Mouse (Mus musculus): ENCODE measurements around the gene Slc25a29.
A peak's percentile ranks its signal among the peaks of the same experiment; 100 is the strongest.

The Slc25a29 gene

DNA sequence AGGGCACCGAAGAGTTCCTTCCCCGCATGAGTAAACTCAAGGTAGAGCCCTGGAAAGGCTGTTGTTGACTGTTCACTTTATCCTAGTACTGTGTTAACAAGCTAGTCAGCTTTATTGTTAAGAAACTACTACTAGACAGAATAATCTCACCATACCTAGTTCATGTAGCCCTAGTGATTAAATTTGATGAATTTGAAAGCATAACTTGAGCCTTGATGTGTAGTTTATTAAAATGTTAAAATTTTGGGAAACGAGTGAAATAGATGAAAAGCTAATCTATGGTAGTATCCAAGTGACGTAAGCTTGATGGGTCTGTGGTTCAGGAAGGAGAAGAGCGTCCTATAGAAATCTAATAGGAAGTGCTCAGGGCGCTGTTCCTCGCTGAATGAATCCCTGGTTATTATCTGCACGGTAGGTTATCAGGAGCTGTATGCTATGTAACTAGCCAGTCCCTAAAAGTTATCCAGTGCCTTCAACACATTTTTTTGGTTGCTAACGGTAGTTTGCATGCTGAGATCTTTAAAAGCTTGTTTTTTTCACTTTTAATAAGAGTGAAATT lies 40.6 kb downstream of the Slc25a29 start:
- DNase-seq (ENCODE audit: low spot score in 2 of 2), result no peak

DNA sequence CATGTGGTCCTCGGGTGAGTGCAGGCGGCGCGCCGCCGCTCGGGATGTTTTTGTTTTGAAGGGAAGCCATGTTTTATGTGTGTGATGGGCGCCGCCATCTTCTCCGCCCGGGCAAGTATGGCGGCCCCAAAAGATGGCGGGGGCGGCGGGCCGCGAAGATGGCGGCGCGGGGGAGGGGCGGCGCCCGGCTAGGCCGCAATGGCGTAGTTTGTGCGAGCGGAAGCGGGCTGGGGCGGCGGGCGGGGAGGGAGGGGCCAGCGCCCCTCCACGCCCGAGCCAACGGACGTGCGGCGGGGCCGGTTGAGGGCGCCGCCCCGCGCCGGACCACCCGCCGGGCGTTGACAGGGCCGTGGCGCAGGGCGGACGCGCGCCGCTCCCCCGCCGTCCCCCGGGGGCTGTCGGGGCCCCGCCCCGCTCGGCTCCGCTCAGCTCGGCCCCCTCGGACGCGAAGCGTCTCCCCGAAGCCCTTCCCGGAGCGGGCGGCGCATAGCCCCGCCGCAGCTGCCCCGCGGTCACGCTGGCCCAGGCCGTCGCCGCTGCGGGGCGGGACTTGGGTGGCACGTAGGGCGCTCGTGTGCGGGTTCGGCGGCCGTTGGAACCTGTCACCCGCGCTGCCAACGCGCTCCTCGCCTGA lies 41.5 kb downstream of the Slc25a29 start:
- peak; percentile 76 to 77 for DNase-seq (ENCODE audit: low spot score in 2 of 2)

DNA sequence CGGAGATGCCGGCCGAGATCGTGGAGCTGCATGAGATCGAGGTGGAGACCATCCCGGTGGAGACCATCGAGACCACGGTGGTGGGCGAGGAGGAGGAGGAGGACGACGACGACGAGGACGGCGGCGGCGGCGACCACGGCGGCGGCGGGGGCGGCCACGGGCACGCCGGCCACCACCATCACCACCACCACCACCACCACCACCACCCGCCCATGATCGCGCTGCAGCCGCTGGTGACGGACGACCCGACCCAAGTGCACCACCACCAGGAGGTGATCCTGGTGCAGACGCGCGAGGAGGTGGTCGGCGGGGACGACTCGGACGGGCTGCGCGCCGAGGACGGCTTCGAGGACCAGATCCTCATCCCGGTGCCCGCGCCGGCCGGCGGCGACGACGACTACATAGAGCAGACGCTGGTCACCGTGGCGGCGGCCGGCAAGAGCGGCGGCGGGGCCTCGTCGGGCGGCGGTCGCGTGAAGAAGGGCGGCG lies 42.2 kb downstream of the Slc25a29 start:
- peak; percentile 36 to 63 for DNase-seq (ENCODE audit: low spot score in 2 of 2)

DNA sequence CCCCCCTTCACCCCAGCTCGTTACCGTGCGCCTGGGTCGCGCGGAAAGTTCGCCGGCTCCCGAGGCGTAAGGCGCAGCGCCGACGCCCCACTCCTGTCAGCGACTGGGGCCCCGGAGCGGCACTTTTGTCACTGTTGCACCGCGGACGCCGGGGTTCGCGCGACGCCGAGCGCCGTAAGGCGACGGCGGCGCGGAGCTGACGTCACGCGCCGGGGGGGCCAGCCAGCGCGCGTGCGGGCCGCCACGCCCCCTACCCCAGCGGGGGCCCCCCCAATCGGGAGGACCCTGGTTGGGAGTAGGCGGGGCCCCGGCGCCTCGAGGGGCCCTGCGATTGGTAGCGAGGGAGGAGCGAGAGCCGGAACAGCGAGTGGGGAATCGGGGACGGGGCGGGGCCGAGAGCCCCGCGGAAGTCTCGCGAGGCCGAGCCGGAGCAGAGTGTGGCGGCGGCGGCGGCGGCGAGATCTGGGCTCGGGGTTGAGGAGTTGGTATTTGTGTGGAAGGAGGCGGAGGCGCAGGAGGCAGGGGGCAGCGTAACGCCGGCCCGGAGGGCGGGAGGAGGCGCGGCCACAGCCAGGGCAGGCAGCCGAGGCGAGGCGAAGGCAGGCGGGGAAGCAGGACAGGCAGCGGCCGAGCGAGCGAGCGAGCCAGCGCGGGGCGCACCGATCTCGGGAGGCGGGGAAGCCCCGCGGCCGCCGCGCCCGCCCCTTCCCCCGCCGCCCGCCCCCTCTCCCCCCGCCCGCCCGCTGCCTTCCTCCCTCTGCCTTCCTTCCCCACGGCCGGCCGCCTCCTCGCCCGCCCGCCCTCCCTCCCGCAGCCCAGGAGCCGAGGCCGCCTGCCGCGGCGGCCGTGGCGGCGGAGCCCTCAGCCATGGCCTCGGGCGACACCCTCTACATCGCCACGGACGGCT lies 42.9 kb downstream of the Slc25a29 start, which contains the start of gene Yy1:
TSS of gene Yy1 (plus strand) at position 428 of the 907 bp plus-strand sequence.
- peak; percentile 99 to 100 for DNase-seq (ENCODE audit: low spot score in 2 of 2)

DNA sequence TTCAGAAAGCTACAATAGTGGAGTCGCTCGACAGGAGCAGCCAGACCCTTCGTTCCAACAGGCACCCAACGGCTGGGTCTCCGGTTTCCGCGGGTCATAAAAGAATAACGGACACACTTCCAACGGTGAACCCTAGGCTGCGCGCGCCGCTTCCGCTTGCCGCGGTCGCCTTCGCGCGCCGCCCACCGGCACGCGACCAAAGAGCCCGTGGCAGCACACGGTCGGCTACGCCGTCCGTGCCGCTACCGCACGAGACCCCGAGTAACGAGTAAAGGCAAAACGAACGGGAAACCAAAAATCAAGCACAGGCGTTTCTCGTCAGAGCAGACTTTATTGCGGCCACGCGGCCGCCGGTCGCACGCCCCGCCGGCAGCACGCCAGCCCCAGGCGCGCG lies 43.5 kb downstream of the Slc25a29 start:
- peak; percentile 67 to 83 for DNase-seq (ENCODE audit: low spot score in 2 of 2)

DNA sequence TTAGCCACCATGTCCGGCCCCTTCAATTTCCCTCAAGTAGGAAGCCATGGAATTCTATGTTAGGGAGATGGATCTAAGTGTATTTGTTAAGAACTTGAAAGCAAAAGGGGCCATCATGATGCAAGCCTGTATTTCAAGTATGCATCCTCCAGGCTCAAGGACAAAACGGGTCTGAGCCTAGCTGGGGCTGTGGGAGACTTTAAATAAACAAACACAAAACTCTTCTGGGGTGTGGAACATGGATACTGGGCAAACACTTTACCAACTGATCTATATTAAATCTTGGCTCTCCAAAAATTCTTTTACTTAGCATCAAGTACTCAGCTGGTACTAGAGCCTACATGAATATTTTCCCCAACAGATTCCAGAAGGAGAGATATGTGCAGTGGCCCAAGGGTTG lies 48.4 kb downstream of the Slc25a29 start:
- DNase-seq (ENCODE audit: low spot score in 2 of 2), result no peak

DNA sequence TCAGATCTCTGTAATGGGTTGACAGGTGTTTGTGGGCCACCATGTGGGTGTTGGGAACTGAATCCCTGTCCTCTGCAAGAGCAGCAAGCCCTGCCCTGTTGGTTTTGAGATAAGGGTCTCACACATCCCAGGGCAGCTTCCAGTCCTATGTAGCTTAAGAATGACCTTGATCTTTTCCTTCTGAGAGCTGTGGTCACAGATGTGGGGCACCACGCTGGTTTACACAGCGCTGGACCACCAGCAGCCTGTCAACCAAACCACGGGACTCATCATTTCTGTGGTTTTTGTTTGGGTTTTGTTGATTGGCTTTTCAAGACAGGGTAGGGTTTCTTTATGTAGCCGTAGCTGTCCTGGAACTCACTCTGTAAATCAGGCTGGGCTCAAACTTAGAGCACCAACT lies 50.5 kb downstream of the Slc25a29 start:
- no peak for DNase-seq (ENCODE audit: low spot score in 2 of 2)

DNA sequence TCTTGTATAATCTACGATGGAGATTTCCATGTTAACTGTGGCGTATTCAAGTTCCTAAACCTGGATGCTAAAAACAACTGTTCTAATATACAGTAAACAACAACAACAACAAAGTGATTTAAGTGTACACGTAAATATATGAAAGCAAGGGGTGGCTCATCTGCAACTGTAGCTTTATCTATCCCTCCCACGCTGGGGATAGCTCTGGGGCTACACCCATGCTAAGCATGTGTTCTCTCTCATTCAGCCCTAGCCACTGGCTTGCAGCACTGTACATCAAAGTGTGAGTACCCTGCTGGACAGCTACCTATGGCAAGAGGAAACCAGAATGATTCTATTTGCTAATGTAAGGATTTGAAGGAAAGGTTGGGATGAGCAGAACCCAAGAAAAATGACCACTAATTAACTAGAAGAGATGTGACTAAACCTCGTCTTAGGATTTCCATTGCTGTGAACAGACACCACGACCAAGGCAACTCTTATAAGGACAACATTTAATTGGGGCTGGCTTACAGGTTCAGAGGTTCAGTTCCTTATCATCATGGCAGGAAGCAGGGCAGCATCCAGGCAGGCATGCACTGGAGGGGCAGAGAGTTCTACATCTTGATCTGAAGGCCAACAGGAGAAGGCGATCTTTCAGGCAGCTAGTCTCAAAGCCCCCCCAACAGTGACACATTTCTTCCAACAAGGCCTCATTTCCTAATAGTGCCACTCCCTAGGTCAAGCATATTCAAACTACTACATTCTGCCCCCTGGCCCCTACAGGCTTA lies 55.4 kb downstream of the Slc25a29 start:
- no peak for DNase-seq (ENCODE audit: low spot score in 2 of 2)
